12 mouse cellular contexts compared by ENCODE assay signal in the genomic region with DNA sequence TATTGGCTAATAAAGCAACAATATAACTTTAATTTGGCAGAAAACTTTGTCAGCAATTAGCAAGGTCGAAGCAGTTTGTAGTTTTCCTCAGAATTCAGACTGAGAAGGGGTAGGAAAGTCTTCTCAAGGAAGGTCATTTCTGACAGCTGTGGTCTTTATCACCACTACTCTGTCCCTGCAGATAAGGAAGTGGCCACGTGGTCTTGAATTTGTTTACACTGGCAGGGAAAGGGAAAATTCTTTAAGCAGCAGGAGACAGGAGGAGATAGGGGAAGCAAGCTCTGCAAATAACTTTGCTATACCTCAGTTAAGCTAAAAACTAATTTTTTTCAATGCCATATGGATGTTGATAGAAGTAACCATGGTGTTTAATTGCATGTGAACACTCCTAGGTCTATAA. TPM values are rescaled to one million over a fixed set of nuclear protein-coding genes. Genes with fewer than 3 reads are reported as not detected.
"Had no signal": no experiment of that assay in that cellular context is flagged by ENCODE, and none has a peak within 500 bp of the region (broad histone marks: within the 10 kb centered on the region; RNA-seq: fewer than 3 reads in every experiment).

No protein-coding gene starts in this region.

RNA-seq across cellular contexts. Expression of gene Vmn2r6, which starts 3.2 kb away (rescaled TPM):
- polyA plus RNA-seq: kidney, embryonic 14.5 days; large intestine, adult 2 months; limb, embryonic 13.5 days; liver, embryonic 12.5 days; liver, postnatal 0 days; midbrain, embryonic 10.5 days; midbrain, embryonic 14.5 days; myocyte; neural tube, embryonic 11.5 days; neural tube, embryonic 15.5 days; thymus, adult 2 months; urinary bladder, adult 2 months had no signal

RNA-seq across cellular contexts. Expression of gene Vmn2r5, which starts 59.2 kb away (rescaled TPM):
- polyA plus RNA-seq: kidney, embryonic 14.5 days; large intestine, adult 2 months; limb, embryonic 13.5 days; liver, embryonic 12.5 days; liver, postnatal 0 days; midbrain, embryonic 10.5 days; midbrain, embryonic 14.5 days; myocyte; neural tube, embryonic 11.5 days; neural tube, embryonic 15.5 days; thymus, adult 2 months; urinary bladder, adult 2 months had no signal
